Mouse (Mus musculus) liver, postnatal 0 days (tissue): Measurements from ENCODE around the gene Dmgdh. TPM values are rescaled to one million over a fixed set of nuclear protein-coding genes. Genes with fewer than 3 reads are reported as not detected.

Source experiments
- ATAC-seq: fragments of 200-750 bp; cut with Nextera tagmentation; 2 replicates; pipeline ENCODE4 v1.8.0; 2017; ENCODE audit warnings: mild to moderate bottlenecking, moderate library complexity
- DNase-seq: peaks from one replicate; pipeline ENCODE4 v3.0.0-alpha.2; 2016
- H3K27ac ChIP-seq: fragments of 300-500 bp; sonication (generic); 2 replicates; pipeline ENCODE4 v1.5.1; 2014; ENCODE audit warnings: antibody characterized with exemption, moderate library complexity, mild to moderate bottlenecking, low read depth
- H3K27me3 ChIP-seq: fragments of 300-500 bp; sonication (generic); 2 replicates; pipeline ENCODE4 v1.6.1; 2014; ENCODE audit warnings: low read length, control low read depth, mixed read lengths; ENCODE audit not compliant: insufficient read depth
- H3K36me3 ChIP-seq: fragments of 300-500 bp; sonication (generic); replicated peaks from 2 replicates; pipeline ENCODE4 v1.6.1; 2014; ENCODE audit warnings: mild to moderate bottlenecking, control low read depth, low read length, moderate library complexity, mixed read lengths; ENCODE audit not compliant: insufficient read depth
- H3K4me1 ChIP-seq: fragments of 300-500 bp; sonication (generic); 2 replicates; pipeline ENCODE4 v1.6.1; 2014; ENCODE audit warnings: antibody characterized with exemption, mild to moderate bottlenecking, control low read depth; ENCODE audit not compliant: insufficient read depth
- H3K4me2 ChIP-seq: fragments of 300-500 bp; sonication (generic); 2 replicates; pipeline ENCODE4 v1.6.1; 2014; ENCODE audit warnings: low read depth, mild to moderate bottlenecking, low read length, moderate library complexity, mixed read lengths
- H3K4me3 ChIP-seq: fragments of 300-500 bp; sonication (generic); 2 replicates; pipeline ENCODE4 v1.5.1; 2014; ENCODE audit warnings: low read depth, low read length
- H3K9ac ChIP-seq: fragments of 300-500 bp; sonication (generic); replicated peaks from 2 replicates; pipeline ENCODE4 v1.6.1; 2014; ENCODE audit warnings: mild to moderate bottlenecking, moderate library complexity
- H3K9me3 ChIP-seq: fragments of 300-500 bp; sonication (generic); 2 replicates; pipeline ENCODE4 v1.6.1; 2016; ENCODE audit warnings: mild to moderate bottlenecking, control low read depth, low read length, mixed read lengths
- CTCF ChIP-seq: sonication (generic); IDR thresholded peaks from 2 replicates; pipeline ENCODE4 v1.5.1; 2016; ENCODE audit warnings: antibody characterized with exemption, low read depth
- EP300 ChIP-seq: IDR thresholded peaks from 2 replicates; pipeline ENCODE4 v1.6.1; 2016; ENCODE audit warnings: antibody characterized with exemption, low read depth, mild to moderate bottlenecking
- WGBS: fragments of 180-500 bp; shearing (Covaris S2); extraction: QIAGEN DNeasy Blood & Tissue Kit; methylation state at CpG from one replicate; pipeline ENCODE4 v1.1.7; 2014; ENCODE audit not compliant: insufficient replicate concordance; 5-methylcytosine and 5-hydroxymethylcytosine counted together
- polyA plus RNA-seq: library from polyadenylated mRNA; unstranded; fragments of >200 nt; fragmentation: Nextera tagmentation; extraction: Ambion mirVana; gene quantifications from 2 replicates; pipeline ENCODE4 v1.2.1, GENCODE M21; 2015

The Dmgdh gene
- polyA plus RNA-seq, 1 experiment from 2014 or later: 69.2 TPM

DNA sequence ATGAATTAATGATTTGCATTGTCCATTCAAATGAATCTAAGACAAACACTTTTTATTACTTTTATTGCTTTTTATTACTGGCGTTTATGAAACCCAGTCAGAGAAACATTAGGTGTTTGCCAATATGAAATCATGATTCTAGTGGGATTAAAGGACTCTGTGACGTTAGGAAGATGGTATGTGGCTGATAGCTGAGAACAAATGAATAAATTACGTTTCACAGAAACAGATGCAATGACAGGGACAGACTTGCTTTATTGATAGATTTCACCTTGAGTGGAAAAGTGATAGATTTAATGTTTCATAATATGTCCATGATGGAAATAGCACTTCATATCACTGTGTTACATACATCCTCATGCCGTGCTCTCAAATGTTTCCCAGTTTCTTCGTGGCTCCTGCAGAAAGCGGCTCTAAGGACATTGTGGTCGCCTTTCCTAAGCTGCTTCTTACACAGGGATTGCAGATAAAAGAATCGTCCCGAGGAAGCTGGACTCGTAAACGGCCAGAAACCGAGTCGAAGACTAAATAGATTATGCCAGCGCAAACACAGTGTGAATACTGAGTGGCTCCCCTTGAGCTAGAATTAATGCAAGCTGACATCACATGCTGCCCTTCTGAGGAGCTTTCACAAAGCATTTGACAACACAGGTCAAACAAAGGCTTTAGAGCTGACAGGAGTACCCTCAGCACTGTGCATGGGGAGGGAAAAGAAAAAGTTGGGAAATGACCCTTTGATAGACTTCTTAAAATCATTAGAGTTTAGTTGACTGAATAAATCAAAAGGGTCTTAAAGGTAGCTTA lies 78.6 kb downstream of the Dmgdh start:
- no peak for TF ChIP-seq CTCF
- TF ChIP-seq EP300: no peak
- no peak overlapping the region for H3K4me2 ChIP-seq
- H3K27ac ChIP-seq: no peak overlapping the region
- 76% methylated on average over 14 of the region's 14 CpGs for WGBS
- ATAC-seq (no peak), DNase-seq (no peak)
- H3K4me3 ChIP-seq: no peak overlapping the region
- no peaks in the 10 kb centered on the region for H3K4me1 ChIP-seq
- H3K9ac ChIP-seq: no peak overlapping the region
- H3K9me3 ChIP-seq: no peaks in the 10 kb centered on the region
- no peaks in the 10 kb centered on the region for H3K36me3 ChIP-seq
- H3K27me3 ChIP-seq: no peaks in the 10 kb centered on the region

DNA sequence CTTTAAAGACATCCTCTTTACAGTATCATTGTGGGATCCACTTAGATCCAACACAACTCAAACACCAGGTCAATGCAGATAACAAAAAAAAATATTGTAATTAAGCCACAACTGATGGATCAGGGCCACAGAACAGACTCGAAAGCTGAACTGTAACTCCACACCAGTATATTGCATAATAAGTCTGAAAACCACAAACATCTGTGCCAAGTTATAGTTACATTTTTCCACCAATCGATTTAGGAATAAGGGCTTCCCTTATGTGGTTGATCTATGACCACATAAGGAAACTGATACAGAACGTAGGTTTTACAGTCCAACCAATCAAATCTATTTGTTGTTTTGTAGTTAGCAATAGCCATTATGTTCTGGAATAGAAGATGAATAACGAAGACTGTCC lies 80.9 kb downstream of the Dmgdh start:
- H3K4me2 ChIP-seq: no peak overlapping the region
- no peak overlapping the region for H3K27ac ChIP-seq
- TF ChIP-seq CTCF (no peak), EP300 (no peak)
- no peaks in the 10 kb centered on the region for H3K36me3 ChIP-seq
- DNase-seq: no peak
- 45% methylated on average over 4 of the region's 4 CpGs for WGBS
- ATAC-seq: no peak
- H3K27me3 ChIP-seq: no peaks in the 10 kb centered on the region
- no peaks in the 10 kb centered on the region for H3K9me3 ChIP-seq
- H3K9ac ChIP-seq: no peak overlapping the region
- no peaks in the 10 kb centered on the region for H3K4me1 ChIP-seq
- H3K4me3 ChIP-seq: no peak overlapping the region

DNA sequence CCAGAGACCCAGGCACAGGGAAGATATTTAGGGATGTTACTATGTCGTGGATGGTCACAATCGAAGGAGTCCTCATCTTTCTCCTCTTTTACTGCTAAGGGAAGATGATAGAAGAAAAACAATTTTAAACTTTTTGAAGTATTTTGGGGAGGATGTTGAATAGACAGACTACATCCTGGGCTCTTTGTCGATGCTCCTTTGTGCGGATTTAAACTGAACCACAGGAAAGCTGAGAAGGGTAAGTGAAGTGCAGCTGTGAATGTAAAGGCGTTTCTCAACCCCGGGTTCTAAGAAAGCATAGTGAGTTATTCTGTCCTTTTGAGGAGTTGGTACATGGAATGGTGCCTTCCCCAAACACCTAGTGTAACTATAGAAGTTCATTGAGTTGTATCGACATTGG lies 82.4 kb downstream of the Dmgdh start:
- Histone ChIP-seq H3K9me3 (no peaks in the 10 kb centered on the region), H3K27me3 (no peaks in the 10 kb centered on the region), H3K4me1 (no peaks in the 10 kb centered on the region), H3K4me3 (no peak overlapping the region), H3K9ac (no peak overlapping the region), H3K27ac (no peak overlapping the region), H3K4me2 (no peak overlapping the region), H3K36me3 (no peaks in the 10 kb centered on the region)
- WGBS: 89% methylated on average over 7 of the region's 7 CpGs
- TF ChIP-seq CTCF (no peak), EP300 (no peak)
- DNase-seq (no peak), ATAC-seq (no peak)

DNA sequence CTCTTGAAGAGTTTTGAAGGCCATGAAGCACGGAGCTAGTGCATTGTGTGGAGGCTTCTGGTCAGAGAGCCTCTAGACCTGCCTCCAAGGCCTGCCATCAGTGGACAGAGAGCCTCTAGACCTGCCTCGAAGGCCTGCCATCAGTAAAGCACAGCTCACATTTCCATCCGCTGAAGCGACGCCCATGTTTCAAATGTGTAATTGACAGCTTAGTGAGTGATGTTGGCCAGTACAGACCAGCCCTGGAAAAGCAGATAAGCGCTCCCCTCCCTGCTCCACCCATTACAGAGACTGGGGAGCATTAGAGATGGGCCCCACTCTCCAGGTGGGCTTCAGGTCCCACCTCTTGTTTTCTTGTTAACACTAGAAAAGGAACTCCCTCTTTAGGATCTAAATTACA lies 83.3 kb downstream of the Dmgdh start:
- ATAC-seq (peak; percentile 75), DNase-seq (no peak)
- no peaks in the 10 kb centered on the region for H3K9me3 ChIP-seq
- no peaks in the 10 kb centered on the region for H3K36me3 ChIP-seq
- no peaks in the 10 kb centered on the region for H3K4me1 ChIP-seq
- H3K9ac ChIP-seq: no peak overlapping the region
- H3K27ac ChIP-seq: no peak overlapping the region
- H3K4me3 ChIP-seq: no peak overlapping the region
- 71% methylated on average over 6 of the region's 6 CpGs for WGBS
- no peaks in the 10 kb centered on the region for H3K27me3 ChIP-seq
- TF ChIP-seq EP300 (no peak), CTCF (no peak)
- no peak overlapping the region for H3K4me2 ChIP-seq

DNA sequence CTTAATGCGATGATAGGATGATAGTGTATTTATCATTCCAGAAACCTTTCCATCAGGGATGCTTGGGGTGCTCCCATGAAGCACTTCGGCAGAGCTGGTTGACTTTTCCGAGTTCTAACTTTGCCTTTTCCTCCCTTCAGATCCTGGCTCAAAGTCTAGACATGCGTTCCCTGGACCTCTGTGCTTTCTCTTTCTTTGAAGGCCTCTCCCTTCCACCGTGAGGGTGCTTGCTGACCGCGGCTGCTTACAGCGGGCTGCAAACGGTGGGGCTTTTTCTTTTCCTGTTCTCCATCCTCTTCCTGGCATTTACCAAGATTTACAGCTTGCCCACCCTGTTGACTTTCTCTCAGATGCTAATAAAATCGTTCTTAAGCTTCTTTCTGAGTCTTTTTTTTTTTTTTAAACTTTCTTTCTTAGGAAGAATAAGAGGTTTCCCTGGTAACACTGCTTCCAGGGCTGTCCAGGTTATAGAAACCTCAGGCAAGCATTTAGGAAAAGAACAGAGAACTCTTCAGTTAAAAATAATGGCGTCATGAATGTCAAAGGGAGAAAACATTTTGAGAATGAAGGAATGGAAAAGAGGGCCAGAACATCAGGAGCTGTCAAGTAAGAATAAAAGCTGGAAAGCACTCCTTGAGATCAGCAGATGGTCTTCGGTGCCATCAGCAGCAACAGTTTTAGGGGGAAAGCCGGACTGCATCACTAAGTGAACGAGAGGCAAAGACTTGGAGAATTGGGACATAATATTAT lies 84.1 kb downstream of the Dmgdh start:
- no peak for TF ChIP-seq CTCF
- no peak for TF ChIP-seq EP300
- no peaks in the 10 kb centered on the region for H3K9me3 ChIP-seq
- no peaks in the 10 kb centered on the region for H3K27me3 ChIP-seq
- no peak overlapping the region for H3K4me2 ChIP-seq
- H3K4me3 ChIP-seq: no peak overlapping the region
- H3K4me1 ChIP-seq: no peaks in the 10 kb centered on the region
- no peaks in the 10 kb centered on the region for H3K36me3 ChIP-seq
- no peak overlapping the region for H3K27ac ChIP-seq
- no peak for DNase-seq
- no peak overlapping the region for H3K9ac ChIP-seq
- 55% methylated on average over 14 of the region's 14 CpGs for WGBS
- ATAC-seq: no peak

DNA sequence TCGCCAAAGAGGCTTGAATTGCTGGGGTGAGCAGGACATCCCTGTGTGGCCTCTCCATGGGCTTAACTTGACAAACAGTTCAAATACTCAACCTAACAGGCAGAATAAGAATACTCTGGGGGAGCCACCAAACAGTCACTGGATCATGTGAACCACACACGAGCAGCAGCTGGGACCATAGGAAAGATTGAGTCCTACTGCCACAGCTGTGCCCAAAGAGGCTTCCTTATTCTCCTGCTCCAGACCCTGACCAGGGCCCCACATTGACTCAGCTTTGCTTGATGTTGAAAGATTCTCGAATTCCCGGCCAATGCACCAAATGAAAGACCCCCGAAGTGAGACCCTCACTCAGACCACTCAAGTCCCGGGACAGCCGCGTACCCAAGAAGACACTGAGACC lies 87.6 kb downstream of the Dmgdh start:
- Histone ChIP-seq H3K4me2 (no peak overlapping the region), H3K9ac (no peak overlapping the region), H3K27ac (no peak overlapping the region), H3K4me3 (no peak overlapping the region), H3K9me3 (no peaks in the 10 kb centered on the region), H3K27me3 (no peaks in the 10 kb centered on the region), H3K4me1 (no peaks in the 10 kb centered on the region), H3K36me3 (no peaks in the 10 kb centered on the region)
- WGBS: 90% methylated on average over 8 of the region's 8 CpGs
- no peak for TF ChIP-seq CTCF
- no peak for TF ChIP-seq EP300
- DNase-seq (no peak), ATAC-seq (no peak)
